Mouse (Mus musculus) forebrain, embryonic 16.5 days (tissue): ENCODE results near the gene Eif4a3. TPM values are rescaled to one million over a fixed set of nuclear protein-coding genes. Genes with fewer than 3 reads are reported as not detected.
"Not testable (repeated sequence)": the region's sequence is repeated elsewhere in the genome, so short reads cannot be mapped to it uniquely, and the experiment has no call there.

Experiments
- ATAC-seq: fragments of 200-750 bp; cut with Nextera tagmentation; 2 replicates; pipeline ENCODE4 v1.8.0; 2017; ENCODE audit warnings: mild to moderate bottlenecking, moderate library complexity
- H3K27ac ChIP-seq: fragments of 300-500 bp; sonication (generic); 2 replicates; pipeline ENCODE4 v1.5.1; 2014; ENCODE audit warnings: low read length, control low read depth
- H3K27me3 ChIP-seq: fragments of 300-500 bp; sonication (generic); replicated peaks from 2 replicates; pipeline ENCODE4 v1.6.1; 2014; ENCODE audit warnings: low read length; ENCODE audit not compliant: control insufficient read depth, insufficient read depth
- H3K36me3 ChIP-seq: fragments of 300-500 bp; sonication (generic); 2 replicates; pipeline ENCODE4 v1.6.1; 2014; ENCODE audit not compliant: control insufficient read depth, insufficient read depth
- H3K4me1 ChIP-seq: fragments of 300-500 bp; sonication (generic); replicated peaks from 2 replicates; pipeline ENCODE4 v1.6.1; 2014; ENCODE audit warnings: low read length; ENCODE audit not compliant: control insufficient read depth, insufficient read depth
- H3K4me2 ChIP-seq: fragments of 300-500 bp; sonication (generic); 2 replicates; pipeline ENCODE4 v1.6.1; 2014; ENCODE audit warnings: mild to moderate bottlenecking, low read length, control low read depth
- H3K4me3 ChIP-seq: fragments of 300-500 bp; sonication (generic); replicated peaks from 2 replicates; pipeline ENCODE4 v1.5.1; 2014; ENCODE audit warnings: mild to moderate bottlenecking, low read length, control low read depth
- H3K9ac ChIP-seq: fragments of 300-500 bp; sonication (generic); replicated peaks from 2 replicates; pipeline ENCODE4 v1.6.1; 2014; ENCODE audit warnings: low read depth, low read length, control low read depth
- H3K9me3 ChIP-seq: fragments of 300-500 bp; sonication (generic); 2 replicates; pipeline ENCODE4 v1.6.1; 2016; ENCODE audit warnings: low read length; ENCODE audit not compliant: control insufficient read depth
- WGBS: fragments of 180-500 bp; shearing (Covaris S2); extraction: QIAGEN DNeasy Blood & Tissue Kit; methylation state at CpG from one replicate; pipeline ENCODE4 v1.1.7; 2014; 5-methylcytosine and 5-hydroxymethylcytosine counted together
- polyA plus RNA-seq: library from polyadenylated mRNA; unstranded; fragments of >200 nt; fragmentation: Nextera tagmentation; extraction: Ambion mirVana; gene quantifications from 2 replicates; pipeline ENCODE4 v1.2.1, GENCODE M21; 2015

Eif4a3 gene
- polyA plus RNA-seq, 1 experiment from 2014 or later, result 273 TPM

- Histone ChIP-seq H3K9me3 (no peaks in the 10 kb centered on the region), H3K4me2 (peak overlapping the region; percentile 53), H3K9ac (peak overlapping the region; percentile 29; the same call in 1 of the 2 replicates), H3K27me3 (no peaks in the 10 kb centered on the region), H3K27ac (no peak overlapping the region), H3K4me1 (no peaks in the 10 kb centered on the region), H3K4me3 (peak overlapping the region; percentile 32), H3K36me3 (no peaks in the 10 kb centered on the region)
- 69% methylated on average over 23 of the region's 23 CpGs for WGBS
- peak; percentile 81 for ATAC-seq
Measured at GRCm38 (mm10) chr11:119258572-119259322, 41.1 kb downstream of the Eif4a3 start.

DNA sequence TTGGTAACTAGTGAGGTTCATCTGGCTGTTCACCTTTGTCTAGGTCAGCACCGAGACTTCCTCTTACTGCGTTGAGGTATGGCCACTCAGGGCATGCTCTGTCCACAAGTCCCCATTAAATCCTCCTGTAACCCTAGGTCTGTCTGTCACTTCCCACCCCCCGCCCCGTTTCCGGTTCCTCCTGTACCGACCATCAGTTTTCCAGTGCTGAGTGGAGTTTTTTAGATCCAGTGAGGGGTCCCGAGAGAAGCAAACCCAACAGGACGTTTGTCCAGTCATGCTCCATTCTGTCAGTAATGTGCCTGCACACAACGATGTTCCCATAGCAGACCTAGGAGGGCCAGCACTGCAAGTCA, 41.7 kb downstream of the Eif4a3 start:
- ATAC-seq, result no peak
- Histone ChIP-seq H3K9me3 (no peaks in the 10 kb centered on the region), H3K27me3 (no peaks in the 10 kb centered on the region), H3K9ac (no peak overlapping the region), H3K4me3 (peak overlapping the region; percentile 32), H3K4me2 (peak overlapping the region; percentile 53), H3K4me1 (no peaks in the 10 kb centered on the region), H3K36me3 (no peaks in the 10 kb centered on the region), H3K27ac (no peak overlapping the region)
- WGBS, result 76% methylated on average over 9 of the region's 9 CpGs

- not testable (repeated sequence) for H3K9ac ChIP-seq, ATAC-seq, H3K4me3 ChIP-seq, H3K4me1 ChIP-seq, H3K36me3 ChIP-seq, H3K4me2 ChIP-seq, H3K27me3 ChIP-seq, H3K27ac ChIP-seq, H3K9me3 ChIP-seq
- 78% methylated on average over 5 of the region's 5 CpGs for WGBS
Measured at GRCm38 (mm10) chr11:119256557-119256956, 43.3 kb downstream of the Eif4a3 start.

- peak overlapping the region; percentile 3; the same call in 1 of the 2 replicates for H3K4me3 ChIP-seq
- H3K36me3 ChIP-seq, result no peaks in the 10 kb centered on the region; the same call in 1 of the 2 replicates
- WGBS, result 8% methylated on average over 22 of the region's 22 CpGs
- H3K27me3 ChIP-seq, result no peaks in the 10 kb centered on the region
- H3K9me3 ChIP-seq, result no peaks in the 10 kb centered on the region
- ATAC-seq, result peak; percentile 76; the same call in 1 of the 2 replicates
- no peak overlapping the region for H3K27ac ChIP-seq
- H3K9ac ChIP-seq, result no peak overlapping the region
- peaks cover 9% of the 10 kb centered on the region for H3K4me1 ChIP-seq
- peak overlapping the region; percentile 34 for H3K4me2 ChIP-seq
Measured at GRCm38 (mm10) chr11:119252854-119253541, 46.9 kb downstream of the Eif4a3 start.

GRCm38 (mm10) chr11:119250998-119251397, 48.9 kb downstream of the Eif4a3 start:
- Histone ChIP-seq H3K9ac (no peak overlapping the region), H3K27me3 (no peaks in the 10 kb centered on the region), H3K4me2 (no peak overlapping the region), H3K4me1 (peaks cover 9% of the 10 kb centered on the region), H3K9me3 (no peaks in the 10 kb centered on the region), H3K27ac (no peak overlapping the region), H3K4me3 (no peak overlapping the region), H3K36me3 (no peaks in the 10 kb centered on the region; the same call in 1 of the 2 replicates)
- 84% methylated on average over 17 of the region's 17 CpGs for WGBS
- ATAC-seq, result no peak

- Histone ChIP-seq H3K27ac (no peak overlapping the region), H3K27me3 (no peaks in the 10 kb centered on the region), H3K4me3 (no peak overlapping the region), H3K36me3 (no peaks in the 10 kb centered on the region; the same call in 1 of the 2 replicates), H3K9ac (no peak overlapping the region), H3K9me3 (no peaks in the 10 kb centered on the region), H3K4me2 (no peak overlapping the region), H3K4me1 (peaks cover 9% of the 10 kb centered on the region)
- WGBS, result 35% methylated on average over 6 of the region's 6 CpGs
- ATAC-seq, result no peak
Measured at GRCm38 (mm10) chr11:119249011-119249410, 50.9 kb downstream of the Eif4a3 start.

DNA sequence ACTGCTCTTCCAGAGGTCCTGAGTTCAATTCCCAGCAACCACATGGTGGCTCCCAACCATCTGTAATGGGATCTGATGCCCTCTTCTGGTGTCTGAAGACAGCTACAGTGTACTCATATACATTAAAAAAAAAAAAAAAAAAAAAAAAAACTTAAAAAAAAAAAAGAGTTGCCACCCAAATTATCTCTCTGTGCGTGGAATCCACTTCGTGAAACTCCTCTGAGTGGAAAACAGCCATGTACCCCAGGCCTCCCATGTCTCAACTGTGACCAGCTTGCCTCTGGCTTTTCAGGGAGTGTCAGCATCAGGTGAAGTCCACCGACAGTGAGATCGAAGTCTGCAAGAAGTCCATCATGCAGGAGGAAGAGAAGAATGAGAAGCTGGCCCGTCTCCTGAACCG, 54.3 kb downstream of the Eif4a3 start:
- not testable (repeated sequence) for H3K9me3 ChIP-seq, H3K4me3 ChIP-seq, H3K27me3 ChIP-seq, H3K36me3 ChIP-seq, H3K4me1 ChIP-seq, H3K9ac ChIP-seq, H3K27ac ChIP-seq, ATAC-seq, H3K4me2 ChIP-seq
- 92% methylated on average over 6 of the region's 6 CpGs for WGBS

DNA sequence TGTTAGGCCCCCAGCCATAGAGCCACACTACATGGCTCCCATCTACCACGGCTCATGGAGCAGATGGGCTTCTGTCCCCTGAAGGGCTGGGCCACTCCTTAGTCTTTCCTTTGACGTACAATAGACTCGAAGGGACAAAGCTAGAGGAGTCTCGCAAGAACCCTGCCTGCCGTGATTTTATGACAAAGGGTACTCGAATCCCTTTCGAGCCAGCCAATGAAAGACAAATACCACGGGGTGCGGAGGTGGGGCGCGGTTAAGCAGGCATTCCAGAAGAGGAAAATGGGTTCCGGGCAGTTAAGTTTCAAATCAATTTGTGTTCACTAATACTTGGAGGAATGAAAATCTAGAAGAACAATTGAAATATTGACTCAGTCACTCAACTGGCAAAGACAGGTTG, 60.4 kb downstream of the Eif4a3 start:
- WGBS, result 92% methylated on average over 12 of the region's 12 CpGs
- no peak overlapping the region for H3K27ac ChIP-seq
- H3K9me3 ChIP-seq, result no peaks in the 10 kb centered on the region
- H3K4me3 ChIP-seq, result no peak overlapping the region
- peaks cover 4% of the 10 kb centered on the region; the same call in 1 of the 2 replicates for H3K4me1 ChIP-seq
- no peaks in the 10 kb centered on the region for H3K27me3 ChIP-seq
- ATAC-seq, result no peak
- H3K9ac ChIP-seq, result no peak overlapping the region
- no peak overlapping the region for H3K4me2 ChIP-seq
- no peaks in the 10 kb centered on the region for H3K36me3 ChIP-seq
